ENCODE assay signal across 7 mouse cellular contexts in the genomic region with DNA sequence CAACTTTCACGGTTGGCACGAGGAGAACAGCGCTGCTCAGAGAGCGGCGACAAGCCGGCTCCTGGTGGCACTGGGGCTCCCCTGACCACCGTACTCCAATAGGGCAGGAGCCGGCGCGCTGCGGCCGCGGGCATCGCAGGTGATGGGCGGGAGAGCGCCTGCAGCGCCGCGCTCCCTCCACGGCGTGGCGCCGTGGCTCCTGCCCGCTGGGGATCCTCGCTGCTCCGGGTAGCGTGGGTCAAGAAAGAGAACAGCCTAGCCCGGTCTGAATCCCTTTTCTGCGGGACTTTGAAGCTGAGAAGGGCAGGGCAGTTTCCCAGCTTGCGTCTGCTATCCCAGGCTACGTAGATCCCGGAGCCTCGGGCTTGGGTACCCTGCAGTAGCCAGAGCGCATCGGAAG. TPM values are rescaled to one million over a fixed set of nuclear protein-coding genes. Genes with fewer than 3 reads are reported as not detected.
A peak's percentile ranks its signal among the peaks of the same experiment; 100 is the strongest.
DNase-seq lines count a peak whose midpoint lies in the region; ATAC-seq and TF ChIP-seq lines count a peak whose summit lies in the region.

No protein-coding gene starts in this region.

- no peak overlapping the region for H3K27ac ChIP-seq in intestine, embryonic 16.5 days (ENCODE audit: low read length)
- no peak overlapping the region for H3K27ac ChIP-seq in midbrain, embryonic 16.5 days (ENCODE audit: low read length)
- H3K27ac ChIP-seq in spleen, adult 2 months (ENCODE audit: insufficient read depth, low read length): no peak overlapping the region; the same call in 1 of the 2 replicates

- WGBS in intestine, embryonic 16.5 days: 0% methylated on average over 35 of the region's 35 CpGs
- under 1% methylated on average over 35 of the region's 35 CpGs for WGBS in midbrain, embryonic 16.5 days
- under 1% methylated on average over 33 of the region's 35 CpGs for WGBS in spleen, adult 2 months

- H3K4me3 ChIP-seq in intestine, embryonic 16.5 days (ENCODE audit: low read length): peak overlapping the region; percentile 71
- peak overlapping the region; percentile 57 for H3K4me3 ChIP-seq in midbrain, embryonic 16.5 days (ENCODE audit: low read depth, low read length)
- peak overlapping the region; percentile 59 for H3K4me3 ChIP-seq in spleen, adult 2 months (ENCODE audit: extremely low read depth, insufficient read depth, insufficient read length)

- H3K4me1 ChIP-seq in intestine, embryonic 16.5 days (ENCODE audit: control insufficient read depth, insufficient read depth, low read length): peaks cover 25% of the 10 kb centered on the region
- H3K4me1 ChIP-seq in midbrain, embryonic 16.5 days (ENCODE audit: control insufficient read depth, insufficient read depth, low read length): peaks cover 37% of the 10 kb centered on the region
- H3K4me1 ChIP-seq in spleen, adult 2 months (ENCODE audit: control insufficient read depth, insufficient read depth, insufficient read length): peaks cover 5% of the 10 kb centered on the region

- no peaks in the 10 kb centered on the region for H3K36me3 ChIP-seq in intestine, embryonic 16.5 days (ENCODE audit: control insufficient read depth, insufficient read depth, low read length)
- no peaks in the 10 kb centered on the region for H3K36me3 ChIP-seq in midbrain, embryonic 16.5 days (ENCODE audit: control insufficient read depth, insufficient read depth, low read length)
- H3K36me3 ChIP-seq in spleen, adult 2 months (ENCODE audit: control insufficient read depth, insufficient read depth, low read length): 0 out of 2 replicates have a peak, but pooled peaks cover 2% of the 10 kb centered on the region

- TF ChIP-seq CTCF in spleen, adult 2 months (IDR thresholded peaks at IDR 0.05; ENCODE audit: extremely low read depth, insufficient read depth, insufficient read length, insufficient replicate concordance): peak; percentile 92

- H3K9ac ChIP-seq in intestine, embryonic 16.5 days (ENCODE audit: low read depth, low read length): peak overlapping the region; percentile 53
- H3K9ac ChIP-seq in midbrain, embryonic 16.5 days (ENCODE audit: low read depth, low read length): no peak overlapping the region

- ATAC-seq in intestine, embryonic 16.5 days: peak; percentile 37
- peak; percentile 46; the same call in 1 of the 2 replicates for ATAC-seq in midbrain, embryonic 16.5 days

- DNase-seq in adrenal gland, postnatal 10 days: peak; percentile 86
- DNase-seq in embryo, embryonic 10.5 days (ENCODE audit: low spot score): peak; percentile 84
- DNase-seq in gastrocnemius, postnatal 4 days (ENCODE audit: low spot score in 2 of 2): peak; percentile 66 to 78
- peak; percentile 59 for DNase-seq in liver
- peak; percentile 52 to 80 for DNase-seq in spleen, adult 2 months (ENCODE audit: low read depth in 1 of 2, low spot score in 2 of 2)

- H3K9me3 ChIP-seq in intestine, embryonic 16.5 days (ENCODE audit: control insufficient read depth, low read length): no peaks in the 10 kb centered on the region
- H3K9me3 ChIP-seq in midbrain, embryonic 16.5 days (replicated peaks; ENCODE audit: control insufficient read depth, low read length, poor library complexity, severe bottlenecking): no peaks in the 10 kb centered on the region

- H3K27me3 ChIP-seq in intestine, embryonic 16.5 days (replicated peaks; ENCODE audit: control insufficient read depth, insufficient read depth, low read length): peaks cover 60% of the 10 kb centered on the region
- peaks cover 70% of the 10 kb centered on the region for H3K27me3 ChIP-seq in midbrain, embryonic 16.5 days (ENCODE audit: control insufficient read depth, insufficient read depth, low read depth, low read length)
- peaks cover 21% of the 10 kb centered on the region for H3K27me3 ChIP-seq in spleen, adult 2 months (ENCODE audit: control insufficient read depth, insufficient read depth, low read length)

- no peak for TF ChIP-seq POLR2A in spleen, adult 2 months (IDR thresholded peaks at IDR 0.05; ENCODE audit: low read depth, low read length)

- peak overlapping the region; percentile 99 for H3K4me2 ChIP-seq in intestine, embryonic 16.5 days (ENCODE audit: low read depth, low read length)
- H3K4me2 ChIP-seq in midbrain, embryonic 16.5 days (ENCODE audit: low read length): peak overlapping the region; percentile 93

RNA-seq across cellular contexts. Expression of a gene that starts 0.7 kb away (rescaled TPM):
- total RNA-seq in adrenal gland, postnatal 10 days (2021): 1 to 10 TPM; 1.1 to 1.2 TPM
- 10 to 100 TPM in 1 of 2 experiments, 1 to 10 TPM in 1; 6.9 to 10.1 TPM for total RNA-seq in gastrocnemius, postnatal 4 days (2021)
- 0.23 and 0.36 TPM in 2 replicates for polyA plus RNA-seq in intestine, embryonic 16.5 days (2015; fragmentation: Nextera tagmentation; extraction: Ambion mirVana)
- polyA plus RNA-seq in midbrain, embryonic 16.5 days (2015; fragmentation: Nextera tagmentation; extraction: Ambion mirVana): 0.45 and 0.68 TPM in 2 replicates
- 12.5 and 17.7 TPM in 2 replicates for polyA plus RNA-seq in spleen, adult 2 months (2012; rRNA removed)

RNA-seq across cellular contexts. Expression of a gene that starts 12.8 kb away (rescaled TPM):
- 10 to 100 TPM; 22.8 to 23.1 TPM for total RNA-seq in adrenal gland, postnatal 10 days (2021)
- 10 to 100 TPM; 20.9 to 21.3 TPM for total RNA-seq in gastrocnemius, postnatal 4 days (2021)
- 43.2 and 43.5 TPM in 2 replicates for polyA plus RNA-seq in intestine, embryonic 16.5 days (2015; fragmentation: Nextera tagmentation; extraction: Ambion mirVana)
- 77.2 and 77.3 TPM in 2 replicates for polyA plus RNA-seq in midbrain, embryonic 16.5 days (2015; fragmentation: Nextera tagmentation; extraction: Ambion mirVana)
- polyA plus RNA-seq in spleen, adult 2 months (2012; rRNA removed): 9.6 and 13.2 TPM in 2 replicates
